ENCODE assay signal across 15 mouse cellular contexts in the genomic region with DNA sequence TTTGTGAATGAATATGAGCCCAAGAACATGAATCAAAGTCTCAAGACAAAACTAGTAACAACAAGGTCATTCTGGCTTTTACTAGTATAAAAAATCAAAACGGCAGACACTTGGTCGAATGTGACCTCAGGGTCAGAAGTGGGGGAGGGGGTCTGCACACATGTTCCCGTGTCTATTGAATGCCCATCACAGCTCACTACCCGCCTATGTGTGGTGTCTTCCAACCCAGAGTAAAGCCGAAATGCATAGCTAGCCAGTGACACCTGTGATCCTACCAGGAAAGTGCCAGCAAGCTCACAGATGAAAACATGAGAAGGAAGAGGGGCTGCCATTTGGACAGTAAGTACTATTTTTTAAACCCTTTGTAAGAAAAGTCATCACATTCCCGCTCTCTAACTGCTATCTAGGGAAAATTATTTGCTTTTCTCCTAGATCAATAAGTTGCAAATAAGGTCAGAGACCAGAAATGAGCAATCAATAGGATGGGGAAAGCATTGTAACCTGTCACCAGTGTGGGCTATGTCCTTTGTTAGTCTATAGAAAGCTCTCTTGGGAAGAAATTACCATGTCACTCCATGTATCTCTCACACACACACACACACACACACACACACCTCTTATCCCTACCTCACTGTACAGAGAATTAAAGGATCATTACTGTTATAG.
"Had no signal": no experiment of that assay in that cellular context is flagged by ENCODE, and none has a peak within 500 bp of the region (broad histone marks: within the 10 kb centered on the region; RNA-seq: fewer than 3 reads in every experiment).

No protein-coding gene starts in this region.

- H3K4me3 ChIP-seq: left cerebral cortex, adult 2 months; midbrain, embryonic 12.5 days; midbrain, embryonic 15.5 days; neural tube, embryonic 12.5 days had no signal

- H3K4me2 ChIP-seq: midbrain, embryonic 12.5 days; midbrain, embryonic 15.5 days; neural tube, embryonic 12.5 days had no signal

- DNase-seq: kidney, adult 2 months; kidney, postnatal 25 days; layer of hippocampus, postnatal 36 days; lung, adult 2 months; lung, postnatal 14 days; lung, postnatal 4 days; retina, postnatal 1 day; thymus, adult 18-20 months; thymus, postnatal 36 days had no signal

- H3K36me3 ChIP-seq: midbrain, embryonic 12.5 days; midbrain, embryonic 15.5 days; neural tube, embryonic 12.5 days had no signal

- ATAC-seq: intestine, postnatal 0 days; midbrain, embryonic 15.5 days had no signal

- H3K27me3 ChIP-seq: midbrain, embryonic 12.5 days; midbrain, embryonic 15.5 days; neural tube, embryonic 12.5 days had no signal

- H3K9ac ChIP-seq: midbrain, embryonic 12.5 days; midbrain, embryonic 15.5 days; neural tube, embryonic 12.5 days had no signal

- H3K27ac ChIP-seq: kidney, postnatal 0 days; left cerebral cortex, adult 2 months; midbrain, embryonic 12.5 days; midbrain, embryonic 15.5 days; neural tube, embryonic 12.5 days had no signal

- H3K9me3 ChIP-seq: midbrain, embryonic 12.5 days; midbrain, embryonic 15.5 days; neural tube, embryonic 12.5 days had no signal
